Mouse (Mus musculus) lung, postnatal 0 days (tissue): ENCODE data around the gene Prrc2b. TPM values are rescaled to one million over a fixed set of nuclear protein-coding genes. Genes with fewer than 3 reads are reported as not detected.

ENCODE experiments used
- ATAC-seq: fragments of 200-750 bp; cut with Nextera tagmentation; 2 replicates; pipeline ENCODE4 v1.8.0; 2017; ENCODE audit warnings: moderate library complexity
- DNase-seq: peaks from one replicate; pipeline ENCODE4 v3.0.0-alpha.2; 2016; ENCODE audit warnings: low spot score
- H3K27ac ChIP-seq: fragments of 300-500 bp; sonication (generic); 2 replicates; pipeline ENCODE4 v1.5.1; 2014; ENCODE audit warnings: antibody characterized with exemption, mild to moderate bottlenecking, low read length, mixed read lengths
- H3K27me3 ChIP-seq: fragments of 300-500 bp; sonication (generic); replicated peaks from 2 replicates; pipeline ENCODE4 v1.6.1; 2014; ENCODE audit warnings: low read length, mixed read lengths; ENCODE audit not compliant: insufficient read depth
- H3K36me3 ChIP-seq: fragments of 300-500 bp; sonication (generic); 2 replicates; pipeline ENCODE4 v1.6.1; 2014; ENCODE audit warnings: low read length, mixed read lengths; ENCODE audit not compliant: insufficient read depth
- H3K4me1 ChIP-seq: fragments of 300-500 bp; sonication (generic); 2 replicates; pipeline ENCODE4 v1.6.1; 2014; ENCODE audit warnings: antibody characterized with exemption, low read depth, low read length, mixed read lengths; ENCODE audit not compliant: insufficient read depth
- H3K4me2 ChIP-seq: fragments of 300-500 bp; sonication (generic); replicated peaks from 2 replicates; pipeline ENCODE4 v1.6.1; 2014; ENCODE audit warnings: low read depth, mild to moderate bottlenecking, low read length, moderate library complexity, mixed read lengths
- H3K4me3 ChIP-seq: fragments of 300-500 bp; sonication (generic); 2 replicates; pipeline ENCODE4 v1.5.1; 2014; ENCODE audit warnings: low read depth, low read length
- H3K9ac ChIP-seq: fragments of 300-500 bp; sonication (generic); replicated peaks from 2 replicates; pipeline ENCODE4 v1.6.1; 2014; ENCODE audit warnings: low read depth, mild to moderate bottlenecking
- H3K9me3 ChIP-seq: fragments of 300-500 bp; sonication (generic); 2 replicates; pipeline ENCODE4 v1.6.1; 2016; ENCODE audit warnings: low read length, mixed read lengths
- CTCF ChIP-seq: IDR thresholded peaks from 2 replicates; pipeline ENCODE4 v1.5.1; 2016; ENCODE audit warnings: antibody characterized with exemption, mild to moderate bottlenecking
- EP300 ChIP-seq: IDR thresholded peaks from 2 replicates; pipeline ENCODE4 v1.6.1; 2016; ENCODE audit warnings: antibody characterized with exemption, mild to moderate bottlenecking, control low read depth
- WGBS: fragments of 180-500 bp; shearing (Covaris S2); extraction: QIAGEN DNeasy Blood & Tissue Kit; methylation state at CpG from one replicate; pipeline ENCODE4 v1.1.7; 2014; 5-methylcytosine and 5-hydroxymethylcytosine counted together
- polyA plus RNA-seq: library from polyadenylated mRNA; unstranded; fragments of >200 nt; fragmentation: Nextera tagmentation; extraction: Ambion mirVana; gene quantifications from 2 replicates; pipeline ENCODE4 v1.2.1, GENCODE M21; 2015

Gene Prrc2b
- polyA plus RNA-seq, 1 experiment from 2014 or later: 21.2 TPM

GRCm38 (mm10) chr2:32151660-32152366, 931 bp downstream of the Prrc2b start:
- WGBS: 0% methylated on average over 22 of the region's 22 CpGs
- no peaks in the 10 kb centered on the region for H3K27me3 ChIP-seq
- ATAC-seq (no peak), DNase-seq (peak; percentile 68)
- no peaks in the 10 kb centered on the region for H3K36me3 ChIP-seq
- H3K9me3 ChIP-seq: no peaks in the 10 kb centered on the region
- peak overlapping the region; percentile 99 for H3K27ac ChIP-seq
- H3K9ac ChIP-seq: peak overlapping the region; percentile 95
- H3K4me1 ChIP-seq: peaks cover 29% of the 10 kb centered on the region
- TF ChIP-seq EP300 (no peak), CTCF (no peak)
- H3K4me3 ChIP-seq: peak overlapping the region; percentile 92
- peak overlapping the region; percentile 79 for H3K4me2 ChIP-seq

GRCm38 (mm10) chr2:32152367-32153034, 1.6 kb downstream of the Prrc2b start:
- Histone ChIP-seq H3K4me1 (peaks cover 34% of the 10 kb centered on the region), H3K36me3 (no peaks in the 10 kb centered on the region), H3K4me2 (peak overlapping the region; percentile 79), H3K27me3 (no peaks in the 10 kb centered on the region), H3K27ac (peak overlapping the region; percentile 99), H3K9me3 (no peaks in the 10 kb centered on the region), H3K4me3 (peak overlapping the region; percentile 92), H3K9ac (peak overlapping the region; percentile 95)
- DNase-seq (no peak), ATAC-seq (no peak)
- TF ChIP-seq CTCF (no peak), EP300 (no peak)
- WGBS: 6% methylated on average over 12 of the region's 12 CpGs

- TF ChIP-seq EP300: no peak
- TF ChIP-seq CTCF: no peak
- Histone ChIP-seq H3K27ac (peak overlapping the region; percentile 99), H3K4me2 (peak overlapping the region; percentile 79), H3K27me3 (no peaks in the 10 kb centered on the region), H3K9ac (peak overlapping the region; percentile 95; the same call in 1 of the 2 replicates), H3K36me3 (no peaks in the 10 kb centered on the region), H3K4me1 (peaks cover 39% of the 10 kb centered on the region), H3K9me3 (no peaks in the 10 kb centered on the region), H3K4me3 (peak overlapping the region; percentile 92)
- WGBS: 4% methylated on average over 12 of the region's 13 CpGs
- DNase-seq (peak; percentile 91), ATAC-seq (peak; percentile 55)
These were observed 2.3 kb downstream of the Prrc2b start for GRCm38 (mm10) chr2:32153041-32153790.

GRCm38 (mm10) chr2:32153791-32154119, 2.9 kb downstream of the Prrc2b start:
- Histone ChIP-seq H3K36me3 (no peaks in the 10 kb centered on the region), H3K4me3 (peak overlapping the region; percentile 92), H3K4me2 (peak overlapping the region; percentile 79), H3K27me3 (no peaks in the 10 kb centered on the region), H3K4me1 (peaks cover 44% of the 10 kb centered on the region), H3K9ac (no peak overlapping the region; the same call in 1 of the 2 replicates), H3K9me3 (no peaks in the 10 kb centered on the region), H3K27ac (peak overlapping the region; percentile 99)
- WGBS: 13% methylated on average over 4 of the region's 4 CpGs
- ATAC-seq (no peak), DNase-seq (no peak)
- TF ChIP-seq CTCF: no peak
- TF ChIP-seq EP300: no peak

GRCm38 (mm10) chr2:32154334-32154997, 3.6 kb downstream of the Prrc2b start:
- no peak for ATAC-seq
- Histone ChIP-seq H3K9me3 (no peaks in the 10 kb centered on the region), H3K4me1 (peaks cover 48% of the 10 kb centered on the region), H3K4me2 (peak overlapping the region; percentile 79), H3K9ac (no peak overlapping the region), H3K27me3 (no peaks in the 10 kb centered on the region), H3K4me3 (no peak overlapping the region; the same call in 1 of the 2 replicates), H3K27ac (peak overlapping the region; percentile 99), H3K36me3 (no peaks in the 10 kb centered on the region)
- TF ChIP-seq CTCF: no peak
- no peak for TF ChIP-seq EP300
- DNase-seq: peak; percentile 54
- 18% methylated on average over 9 of the region's 9 CpGs for WGBS
